Mouse (Mus musculus) layer of hippocampus, adult 8-10 months (tissue): Measurements from ENCODE around the gene Adgrl3. TPM values are rescaled to one million over a fixed set of nuclear protein-coding genes. Genes with fewer than 3 reads are reported as not detected.
A peak's percentile ranks its signal among the peaks of the same experiment; 100 is the strongest.
"Not testable (repeated sequence)": the region's sequence is repeated elsewhere in the genome, so short reads cannot be mapped to it uniquely, and the experiment has no call there.

Experiments
- DNase-seq, 2 experiments: peaks; one replicate each; pipeline ENCODE4 v3.0.0; 2022; ENCODE audit warnings: low spot score in 2 of 2
- total RNA-seq, 4 experiments: library from RNA; stranded (reverse); gene quantifications; 2 replicates each; pipeline ENCODE4 v1.2.4; 2022

Gene Adgrl3
- total RNA-seq, 4 experiments from 2014 or later, result 156 to 185 (median 171) TPM

DNA sequence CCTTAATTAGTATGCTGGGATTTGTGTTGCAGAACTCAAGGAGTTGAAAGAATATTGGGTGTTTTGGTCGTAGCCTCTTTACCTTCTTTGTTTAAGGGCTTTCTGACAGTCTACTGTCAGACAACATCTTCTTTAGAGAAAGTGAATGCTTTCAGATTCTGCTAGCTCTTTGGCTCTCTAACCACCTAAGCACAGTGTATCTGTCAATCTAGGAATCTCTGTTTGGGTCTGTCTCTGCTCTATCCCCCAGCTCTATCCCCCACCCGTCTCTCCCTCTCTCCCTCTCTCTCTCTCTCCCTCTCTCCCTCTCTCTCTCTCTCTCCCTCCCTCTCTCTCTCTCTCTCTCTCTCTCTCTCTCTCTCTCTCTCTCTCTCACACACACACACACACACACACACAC is 535.2 kb downstream of the Adgrl3 start:
- DNase-seq, result not testable (repeated sequence)

GRCm38 (mm10) chr5:81556008-81556407 is 536.1 kb downstream of the Adgrl3 start:
- DNase-seq, result no peak

DNA sequence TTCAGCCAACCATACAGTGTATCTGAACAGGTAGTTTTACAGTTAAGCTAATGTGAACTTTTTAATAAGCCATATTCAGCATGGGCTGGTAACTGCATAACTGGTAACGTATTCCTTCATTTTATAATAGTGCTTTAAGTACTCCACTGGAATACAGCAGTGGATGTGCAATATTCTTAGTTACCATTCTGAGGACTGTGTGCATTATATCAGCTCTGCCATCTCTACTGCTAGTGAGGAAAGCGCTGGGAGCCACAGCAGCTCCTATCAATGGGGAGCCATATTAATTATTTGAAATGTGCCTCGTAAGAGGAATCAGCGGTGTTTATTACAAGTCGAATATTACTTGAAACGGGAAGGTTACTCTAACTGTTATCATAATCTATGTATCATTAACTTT is 539.0 kb downstream of the Adgrl3 start:
- DNase-seq, result no peak

DNA sequence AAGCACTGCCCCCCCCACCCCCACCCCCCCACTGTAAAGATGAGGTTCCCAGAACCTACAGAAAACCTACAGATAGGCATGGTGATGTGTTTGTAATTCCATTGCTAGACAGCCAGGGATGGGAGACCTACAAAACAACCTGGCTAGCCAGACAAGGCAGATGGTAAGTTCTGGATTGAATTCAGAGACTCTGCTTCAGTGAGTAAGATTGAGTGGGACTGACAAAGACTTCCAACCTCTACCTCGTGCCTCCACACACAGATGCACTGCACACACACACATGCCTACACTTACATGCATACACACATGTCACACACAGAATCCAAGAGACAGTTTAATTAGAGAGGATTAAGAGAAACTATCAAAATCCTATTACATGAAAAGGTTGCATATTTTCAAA is 544.4 kb downstream of the Adgrl3 start:
- peak; percentile 51 to 61 for DNase-seq

GRCm38 (mm10) chr5:81566577-81566976 is 546.6 kb downstream of the Adgrl3 start:
- no peak for DNase-seq

DNA sequence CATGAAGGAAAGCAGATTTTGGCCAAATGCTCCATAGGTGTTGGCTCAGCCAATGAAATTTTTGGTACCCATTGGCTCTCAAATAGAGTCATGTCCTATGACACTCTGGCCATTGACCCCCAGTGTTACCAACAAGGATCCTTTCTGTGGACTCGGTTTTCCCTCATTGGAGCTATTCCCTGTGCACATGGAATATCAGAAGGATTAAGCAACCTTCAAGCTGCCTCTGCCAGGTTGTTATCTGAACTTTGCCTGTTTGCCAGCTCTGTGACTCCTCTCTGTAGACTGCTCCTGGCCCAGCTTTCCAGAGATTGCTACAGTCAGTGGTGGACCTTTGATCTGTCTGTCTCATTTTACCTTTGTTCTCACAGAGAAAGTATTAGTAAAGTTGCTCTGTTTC is 548.8 kb downstream of the Adgrl3 start:
- DNase-seq, result no peak

DNA sequence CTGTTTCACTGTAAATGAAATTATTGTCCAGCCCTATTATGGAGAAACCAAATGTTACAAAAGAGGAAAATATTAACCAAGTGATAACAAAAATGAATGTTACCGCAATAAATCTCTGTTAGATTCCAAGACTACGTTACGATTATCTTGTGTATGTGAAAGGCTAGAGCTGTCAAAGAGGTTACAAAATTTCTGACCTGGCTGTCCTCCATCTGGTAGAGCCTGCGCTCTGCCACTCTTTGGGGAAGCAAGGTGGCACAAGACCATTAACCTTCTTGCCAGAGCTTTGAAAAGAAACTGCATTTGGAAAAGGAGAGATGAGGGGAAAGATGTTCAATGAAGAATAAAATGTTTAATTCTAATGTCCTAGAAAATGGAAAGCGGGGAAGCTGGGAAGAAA is 562.9 kb downstream of the Adgrl3 start:
- DNase-seq, result no peak

- no peak for DNase-seq
Measured at GRCm38 (mm10) chr5:81583425-81583824, 563.5 kb downstream of the Adgrl3 start.

- DNase-seq, result no peak
Measured at GRCm38 (mm10) chr5:81584945-81585344, 565.0 kb downstream of the Adgrl3 start.

- DNase-seq, result no peak
Measured at GRCm38 (mm10) chr5:81590005-81590694, 570.2 kb downstream of the Adgrl3 start.

DNA sequence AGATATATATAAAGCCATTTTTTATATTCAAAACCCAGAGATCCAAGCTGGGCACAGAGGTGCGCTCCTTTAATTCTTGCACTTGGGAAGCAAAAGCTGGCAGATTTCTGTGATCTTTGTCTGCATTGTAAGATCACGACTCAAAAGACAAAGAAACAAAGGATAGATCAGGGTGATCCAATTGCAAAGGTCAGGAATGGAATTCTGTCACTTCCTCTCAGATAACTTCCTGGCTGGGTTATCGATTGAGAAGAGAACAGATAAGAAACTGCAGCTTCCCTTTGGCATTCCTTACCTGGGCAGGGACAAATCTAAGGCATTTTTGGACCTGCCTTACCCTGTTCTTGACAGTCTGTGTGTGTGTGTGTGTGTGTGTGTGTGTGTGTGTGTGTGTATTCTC is 571.5 kb downstream of the Adgrl3 start:
- no peak for DNase-seq

- no peak for DNase-seq
Measured at GRCm38 (mm10) chr5:81593396-81593995, 573.6 kb downstream of the Adgrl3 start.

DNA sequence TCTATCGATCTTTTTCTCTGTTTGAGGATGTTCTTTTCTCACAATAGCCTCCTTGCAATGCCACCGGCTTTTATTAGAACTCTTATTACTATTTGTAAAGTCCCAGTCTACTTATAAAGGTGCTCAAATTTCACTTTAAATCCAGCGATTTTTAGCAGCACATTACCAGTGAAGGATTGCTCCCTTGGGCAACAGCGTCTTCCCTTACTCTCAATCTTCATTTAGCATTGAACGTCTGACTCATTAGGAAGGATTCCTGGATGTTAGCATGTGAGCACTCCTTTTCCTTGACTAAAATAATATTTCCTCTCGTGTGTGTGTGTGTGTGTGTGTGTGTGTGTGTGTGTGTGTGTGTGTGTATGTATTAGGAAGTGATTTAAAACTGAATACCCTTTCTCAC is 578.1 kb downstream of the Adgrl3 start:
- no peak for DNase-seq

DNA sequence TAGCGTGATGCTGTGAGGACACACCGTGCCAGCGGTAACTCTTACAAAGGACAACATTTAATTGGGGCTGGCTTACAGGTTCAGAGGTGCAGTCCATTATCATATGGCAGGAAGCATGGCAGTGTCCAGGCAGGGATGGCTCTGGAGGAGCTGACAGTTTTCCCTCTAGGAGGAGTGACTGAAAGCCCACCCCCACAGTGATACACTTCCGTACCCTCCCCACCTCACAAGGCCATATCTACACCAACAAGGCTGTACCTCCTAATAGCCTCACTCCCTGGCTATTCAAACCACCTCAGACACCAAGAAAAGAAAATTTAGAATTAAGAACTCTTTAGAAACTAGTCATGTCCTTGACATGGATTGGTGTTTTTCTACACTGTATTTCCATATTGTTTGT is 583.0 kb downstream of the Adgrl3 start:
- no peak for DNase-seq

DNA sequence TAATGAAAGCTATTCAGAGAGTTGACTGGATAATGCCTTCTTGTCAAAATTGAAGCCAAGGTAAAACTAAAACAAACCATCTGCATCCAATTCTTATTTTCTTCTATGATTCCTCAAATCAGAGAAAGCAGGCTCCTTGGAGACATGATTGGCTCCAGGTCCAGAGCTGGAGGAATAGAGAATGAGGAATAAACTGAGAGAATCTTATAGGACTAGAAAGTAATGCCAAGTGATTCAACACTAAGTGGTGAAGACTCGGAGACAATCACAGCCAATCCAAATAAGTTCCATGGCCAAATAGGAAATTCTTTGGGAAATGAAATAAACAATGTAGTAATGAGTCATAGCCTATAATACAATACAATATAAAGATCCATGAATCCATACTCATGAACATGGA is 585.7 kb downstream of the Adgrl3 start:
- no peak for DNase-seq

DNA sequence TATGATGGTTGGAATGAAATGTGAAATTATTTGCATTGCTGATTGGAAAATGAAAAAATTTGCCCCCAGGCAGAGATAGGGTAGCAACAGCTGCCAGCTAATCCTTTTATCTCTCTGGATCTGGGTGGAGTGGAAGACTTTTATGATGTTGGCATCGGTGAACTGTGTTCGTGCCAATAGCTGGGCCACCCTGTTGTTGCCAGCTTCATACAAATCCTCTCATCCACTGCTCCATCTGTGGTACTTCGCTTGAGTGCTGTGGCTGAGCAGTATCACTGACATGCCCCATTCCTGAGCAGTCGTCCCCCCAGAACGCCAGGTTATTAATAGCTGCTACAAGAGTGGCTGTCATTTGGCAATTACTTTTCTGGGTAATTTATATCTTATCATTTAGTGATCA is 590.3 kb downstream of the Adgrl3 start:
- peak; percentile 17 to 19 for DNase-seq

DNA sequence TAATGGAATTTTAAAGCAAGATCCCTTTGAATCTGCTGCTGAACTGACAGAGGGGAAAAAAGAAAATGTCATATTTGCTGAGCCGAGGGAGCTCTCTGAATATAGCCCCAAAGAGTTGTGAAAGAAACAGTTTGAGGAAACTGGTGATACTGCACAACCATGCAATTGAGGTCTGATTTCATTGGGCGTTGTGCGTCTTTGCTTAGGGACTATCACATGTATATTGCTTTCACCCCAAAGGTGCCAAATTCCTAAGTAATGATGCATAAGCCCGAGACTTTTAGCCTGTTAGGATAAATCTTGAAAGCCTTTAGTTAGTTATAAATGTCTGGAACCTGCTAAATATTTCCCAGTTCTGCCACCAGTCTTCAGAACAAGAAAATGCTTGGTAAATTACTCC is 594.7 kb downstream of the Adgrl3 start:
- DNase-seq, result no peak

GRCm38 (mm10) chr5:81621106-81621505 is 601.2 kb downstream of the Adgrl3 start:
- DNase-seq, result no peak

- DNase-seq, result no peak
Measured at GRCm38 (mm10) chr5:81621715-81622114, 601.8 kb downstream of the Adgrl3 start.

DNA sequence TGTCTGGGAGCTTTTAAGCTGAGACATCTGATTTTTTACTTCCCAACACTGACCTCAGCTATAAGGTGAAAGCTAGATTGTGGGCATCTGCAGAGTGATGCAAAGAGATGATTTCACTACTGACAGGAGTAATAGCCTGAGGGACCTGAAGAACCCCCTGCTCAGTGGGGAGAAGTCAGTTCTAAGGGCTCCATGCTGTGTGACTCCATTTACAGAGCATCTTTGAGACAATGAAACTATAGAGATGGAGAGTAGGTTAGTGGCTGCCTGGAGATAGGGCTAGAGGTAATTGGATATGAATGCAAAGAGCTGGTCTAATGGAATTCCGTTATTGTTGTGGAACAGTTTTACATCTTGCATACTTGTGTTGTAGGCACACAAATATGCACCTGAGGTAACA is 603.9 kb downstream of the Adgrl3 start:
- no peak for DNase-seq

GRCm38 (mm10) chr5:81636169-81636568 is 616.2 kb downstream of the Adgrl3 start:
- DNase-seq, result no peak

DNA sequence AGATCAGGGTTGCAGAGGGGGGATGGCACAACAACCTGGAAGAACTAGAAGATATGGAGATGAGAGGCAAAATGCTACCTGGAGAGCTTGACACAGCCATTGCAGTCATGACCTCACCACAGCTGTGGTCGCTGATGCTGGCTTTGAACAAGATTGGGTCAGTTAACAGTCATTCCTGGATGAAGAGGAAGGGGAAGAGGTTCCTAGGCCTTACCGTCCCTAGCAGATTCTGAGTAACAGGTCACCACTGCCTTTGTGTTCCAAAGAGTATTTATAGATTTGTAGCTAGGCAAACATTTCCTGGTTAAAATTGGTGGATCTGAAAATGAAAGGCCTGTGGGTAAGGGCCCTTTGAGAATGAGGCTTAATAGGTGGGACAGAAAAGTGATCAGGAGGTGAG is 618.5 kb downstream of the Adgrl3 start:
- DNase-seq, result no peak

GRCm38 (mm10) chr5:81640118-81640517 is 620.2 kb downstream of the Adgrl3 start:
- peak; percentile 19 to 24 for DNase-seq
